Mouse (Mus musculus): Measurements from ENCODE around the gene Egln1.

GRCm38 (mm10) chr8:124917741-124918484, 31.2 kb downstream of the Egln1 start:
- TF ChIP-seq CTCF (conservative IDR thresholded peaks at IDR 0.05; ENCODE audit: low read length) (no peak), POU5F1 (IDR thresholded peaks at IDR 0.05; ENCODE audit: borderline replicate concordance, low read length) (no peak), NANOG (IDR thresholded peaks at IDR 0.05; ENCODE audit: borderline replicate concordance, low read length) (no peak)

Data from E14TG2a.4 (cell line).